Mouse (Mus musculus) stomach, embryonic 14.5 days (tissue): ENCODE measurements at regions not wholly inside any gene's neighbourhood (a gene's known extent, or its start where the extent isn't known, plus 50 kb on each side); places are given as distances from the start of the nearest gene placed in this dataset.

Experiments used
- ATAC-seq: fragments of 200-750 bp; cut with Nextera tagmentation; 2 replicates; pipeline ENCODE4 v1.8.0; 2017; ENCODE audit warnings: low read depth, moderate TSS enrichment; ENCODE audit not compliant: insufficient number of reproducible peaks, insufficient read depth, low FRiP score
- H3K27ac ChIP-seq: fragments of 300-500 bp; sonication (generic); 2 replicates; pipeline ENCODE4 v1.5.1; 2014; ENCODE audit warnings: mild to moderate bottlenecking, low read length, moderate library complexity, mixed read lengths
- H3K27me3 ChIP-seq: fragments of 300-500 bp; sonication (generic); 2 replicates; pipeline ENCODE4 v1.6.1; 2014; ENCODE audit warnings: low read length, control low read depth, mixed read lengths; ENCODE audit not compliant: control insufficient read depth, insufficient read depth
- H3K36me3 ChIP-seq: fragments of 300-500 bp; sonication (generic); 2 replicates; pipeline ENCODE4 v1.6.1; 2014; ENCODE audit warnings: mild to moderate bottlenecking, control low read depth, low read length, moderate library complexity, mixed read lengths; ENCODE audit not compliant: control insufficient read depth, insufficient read depth
- H3K4me1 ChIP-seq: fragments of 300-500 bp; sonication (generic); 2 replicates; pipeline ENCODE4 v1.6.1; 2014; ENCODE audit warnings: low read length, control low read depth, mixed read lengths; ENCODE audit not compliant: control insufficient read depth, insufficient read depth
- H3K4me2 ChIP-seq: fragments of 300-500 bp; sonication (generic); replicated peaks from 2 replicates; pipeline ENCODE4 v1.6.1; 2014; ENCODE audit warnings: low read depth, low read length, control low read depth
- H3K4me3 ChIP-seq: fragments of 300-500 bp; sonication (generic); 2 replicates; pipeline ENCODE4 v1.5.1; 2014; ENCODE audit warnings: low read depth, low read length, control low read depth
- H3K9ac ChIP-seq: fragments of 300-500 bp; sonication (generic); replicated peaks from 2 replicates; pipeline ENCODE4 v1.6.1; 2014; ENCODE audit warnings: low read depth, mild to moderate bottlenecking, control low read depth, low read length, moderate library complexity, mixed read lengths
- H3K9me3 ChIP-seq: fragments of 300-500 bp; sonication (generic); 2 replicates; pipeline ENCODE4 v1.6.1; 2016; ENCODE audit warnings: low read depth, low read length, control low read depth; ENCODE audit not compliant: control insufficient read depth
- WGBS: fragments of 180-500 bp; shearing (Covaris S2); extraction: QIAGEN DNeasy Blood & Tissue Kit; methylation state at CpG from one replicate; pipeline ENCODE4 v1.1.7; 2014; 5-methylcytosine and 5-hydroxymethylcytosine counted together

- H3K9ac ChIP-seq = no peak overlapping the region
- H3K27me3 ChIP-seq = no peaks in the 10 kb centered on the region
- no peak overlapping the region for H3K4me2 ChIP-seq
- WGBS = 82% methylated on average over 2 of the region's 2 CpGs
- no peak for ATAC-seq
- no peaks in the 10 kb centered on the region for H3K4me1 ChIP-seq
- H3K27ac ChIP-seq = no peak overlapping the region
- H3K9me3 ChIP-seq = no peaks in the 10 kb centered on the region
- no peaks in the 10 kb centered on the region for H3K36me3 ChIP-seq
- no peak overlapping the region for H3K4me3 ChIP-seq
Observed at GRCm38 (mm10) chr16:19024010-19024532, 147.2 kb downstream of the Hira start.

GRCm38 (mm10) chr16:19025227-19025932 is 148.5 kb downstream of the Hira start:
- Histone ChIP-seq H3K27ac (no peak overlapping the region), H3K9ac (no peak overlapping the region), H3K36me3 (no peaks in the 10 kb centered on the region), H3K4me1 (no peaks in the 10 kb centered on the region), H3K4me2 (no peak overlapping the region), H3K9me3 (no peaks in the 10 kb centered on the region), H3K4me3 (no peak overlapping the region), H3K27me3 (no peaks in the 10 kb centered on the region)
- no peak for ATAC-seq

GRCm38 (mm10) chr16:19027096-19027495 is 150.3 kb downstream of the Hira start:
- no peak for ATAC-seq
- Histone ChIP-seq H3K4me3 (no peak overlapping the region), H3K9ac (no peak overlapping the region), H3K4me1 (no peaks in the 10 kb centered on the region), H3K4me2 (no peak overlapping the region), H3K36me3 (no peaks in the 10 kb centered on the region), H3K9me3 (no peaks in the 10 kb centered on the region), H3K27ac (no peak overlapping the region), H3K27me3 (no peaks in the 10 kb centered on the region)
- WGBS = 70% methylated on average over 1 of the region's 1 CpGs

- ATAC-seq = no peak
- Histone ChIP-seq H3K27me3 (no peaks in the 10 kb centered on the region), H3K27ac (no peak overlapping the region), H3K4me3 (no peak overlapping the region), H3K9me3 (no peaks in the 10 kb centered on the region), H3K4me2 (no peak overlapping the region), H3K4me1 (no peaks in the 10 kb centered on the region), H3K9ac (no peak overlapping the region), H3K36me3 (no peaks in the 10 kb centered on the region)
Observed at GRCm38 (mm10) chr16:19032582-19032981, 155.7 kb downstream of the Hira start.

- Histone ChIP-seq H3K9ac (no peak overlapping the region), H3K27ac (no peak overlapping the region), H3K4me2 (no peak overlapping the region), H3K36me3 (no peaks in the 10 kb centered on the region), H3K4me3 (no peak overlapping the region), H3K9me3 (no peaks in the 10 kb centered on the region), H3K27me3 (no peaks in the 10 kb centered on the region), H3K4me1 (no peaks in the 10 kb centered on the region)
- 78% methylated on average over 12 of the region's 12 CpGs for WGBS
- no peak for ATAC-seq
Observed at GRCm38 (mm10) chr16:19035781-19036180, 158.9 kb downstream of the Hira start.

- no peak for ATAC-seq
- Histone ChIP-seq H3K27ac (no peak overlapping the region), H3K9me3 (no peaks in the 10 kb centered on the region), H3K4me3 (no peak overlapping the region), H3K27me3 (no peaks in the 10 kb centered on the region), H3K9ac (no peak overlapping the region), H3K4me2 (no peak overlapping the region), H3K4me1 (no peaks in the 10 kb centered on the region), H3K36me3 (no peaks in the 10 kb centered on the region)
- 80% methylated on average over 2 of the region's 2 CpGs for WGBS
Observed at GRCm38 (mm10) chr16:19037681-19038080, 160.8 kb downstream of the Hira start.

GRCm38 (mm10) chr16:19052791-19053190 is 176.0 kb downstream of the Hira start:
- Histone ChIP-seq H3K4me3 (no peak overlapping the region), H3K36me3 (no peaks in the 10 kb centered on the region), H3K9me3 (no peaks in the 10 kb centered on the region), H3K4me2 (no peak overlapping the region), H3K27ac (no peak overlapping the region), H3K9ac (no peak overlapping the region), H3K27me3 (no peaks in the 10 kb centered on the region), H3K4me1 (no peaks in the 10 kb centered on the region)
- ATAC-seq = no peak

- no peaks in the 10 kb centered on the region for H3K36me3 ChIP-seq
- no peak overlapping the region for H3K27ac ChIP-seq
- no peak overlapping the region for H3K4me3 ChIP-seq
- H3K4me1 ChIP-seq = no peaks in the 10 kb centered on the region
- H3K27me3 ChIP-seq = no peaks in the 10 kb centered on the region
- 69% methylated on average over 1 of the region's 1 CpGs for WGBS
- H3K4me2 ChIP-seq = no peak overlapping the region
- H3K9ac ChIP-seq = no peak overlapping the region
- no peak for ATAC-seq
- H3K9me3 ChIP-seq = no peaks in the 10 kb centered on the region
Observed at GRCm38 (mm10) chr16:19060343-19060742, 183.5 kb downstream of the Hira start.

GRCm38 (mm10) chr16:19061796-19062195 is 185.0 kb downstream of the Hira start:
- Histone ChIP-seq H3K27me3 (no peaks in the 10 kb centered on the region), H3K9ac (no peak overlapping the region), H3K36me3 (no peaks in the 10 kb centered on the region), H3K4me2 (no peak overlapping the region), H3K4me1 (no peaks in the 10 kb centered on the region), H3K9me3 (no peaks in the 10 kb centered on the region), H3K4me3 (no peak overlapping the region), H3K27ac (no peak overlapping the region)
- ATAC-seq = no peak
- WGBS = 79% methylated on average over 3 of the region's 3 CpGs
